In genomic region chrX:152716693-152717092, GRCm38 (mm10) we compare ENCODE assay signal across 21 mouse cellular contexts. TPM values are rescaled to one million over a fixed set of nuclear protein-coding genes. Genes with fewer than 3 reads are reported as not detected.
DNase-seq lines count a peak whose midpoint lies in the region; ATAC-seq and TF ChIP-seq lines count a peak whose summit lies in the region.
"Had no signal": no experiment of that assay in that cellular context is flagged by ENCODE, and none has a peak within 500 bp of the region (broad histone marks: within the 10 kb centered on the region; RNA-seq: fewer than 3 reads in every experiment).

No protein-coding gene starts in this region.

- no peak for TF ChIP-seq CTCF in Patski (IDR thresholded peaks at IDR 0.05)
- no peak for TF ChIP-seq CTCF in heart, adult 2 months (IDR thresholded peaks at IDR 0.05)

- no peaks in the 10 kb centered on the region for H3K36me3 ChIP-seq in heart, adult 2 months (ENCODE audit: control insufficient read depth, insufficient read depth, low read length)
- H3K36me3 ChIP-seq: G1E had no signal

- H3K27ac ChIP-seq in heart, adult 2 months, result no peak overlapping the region

- CTCF ChIA-PET in Patski (lab: Charles Lee), result no interaction called here

- POLR2A ChIA-PET in Patski (lab: Charles Lee), result no interaction called here

- peak; percentile 75 for DNase-seq in Muller cell, postnatal 12 days (ENCODE audit: inconsistent ontology term)
- DNase-seq in Patski (ENCODE audit: low read depth, low spot score), result no peak
- DNase-seq in frontal cortex, postnatal 10 days (ENCODE audit: low spot score in 2 of 2), result no peak
- no peak for DNase-seq in heart, adult 2 months
- DNase-seq: adrenal gland, adult 2 months; adrenal gland, adult 8-10 months; adrenal gland, postnatal 10 days; adrenal gland, postnatal 14 days; adrenal gland, postnatal 25 days; adrenal gland, postnatal 36 days; B cell, adult 2 months; cerebellum, adult 11 months; cerebellum, adult 11-12 months; cerebellum, adult 18-20 months; cerebellum, adult 2 months; cerebellum, adult 8-10 months had no signal

- no peak for TF ChIP-seq POLR2A in heart, adult 2 months (IDR thresholded peaks at IDR 0.05; ENCODE audit: insufficient read depth, low read depth, low read length)

- no peak for TF ChIP-seq EP300 in heart, adult 2 months (IDR thresholded peaks at IDR 0.05; ENCODE audit: insufficient read depth, low read depth, low read length)

- no peaks in the 10 kb centered on the region for H3K79me2 ChIP-seq in heart, adult 2 months (replicated peaks; ENCODE audit: control insufficient read depth, insufficient read depth, low read length)

- no peaks in the 10 kb centered on the region for H3K27me3 ChIP-seq in Patski
- H3K27me3 ChIP-seq in heart, adult 2 months (ENCODE audit: control insufficient read depth, insufficient read depth, low read length), result no peaks in the 10 kb centered on the region
- H3K27me3 ChIP-seq: CH12.LX had no signal

- in situ Hi-C loops in Patski (cut with MboI; ENCODE audit: low pct_unique_long_range_greater_than_20kb), result loop anchor here (5.0 kb wide), 1 partner anchor 1961 kb away; no protein-coding TSS in a partner anchor

- no peak overlapping the region for H3K4me3 ChIP-seq in heart, adult 2 months

- H3K4me1 ChIP-seq in heart, adult 2 months (ENCODE audit: control insufficient read depth, insufficient read depth, low read length), result no peaks in the 10 kb centered on the region

- intact Hi-C loops in heart, adult 2 months (cut with DNase I), result no loop called here

- peak; percentile 87 for ATAC-seq in Patski
- ATAC-seq: activated CD4-positive, CD25-positive, alpha-beta regulatory T cell, adult 4 months; CD4-positive, CD25-positive, alpha-beta regulatory T cell, adult 4 months had no signal

- H3K9ac ChIP-seq in heart, adult 2 months (ENCODE audit: low read depth, low read length), result no peak overlapping the region

RNA-seq across cellular contexts. Expression of gene Shroom2, which starts 52.6 kb away (rescaled TPM):
- 18.7 TPM for polyA plus RNA-seq in Patski (2021)
- total RNA-seq in heart, adult 2 months (2021), result 1 to 10 TPM; 3.2 to 5.2 TPM
- 1.3 and 2.0 TPM in 2 replicates for polyA plus RNA-seq in heart, adult 2 months (2012; rRNA removed)
- total RNA-seq: MEL had no signal
- polyA plus RNA-seq: activated CD4-positive, CD25-positive, alpha-beta regulatory T cell, adult 4 months; CD4-positive, CD25-positive, alpha-beta regulatory T cell, adult 4 months; G1E had no signal
